Mouse (Mus musculus) myocyte (in vitro differentiated cells): Measurements from ENCODE around the gene Siglece.

Experiments used
- E2F4 ChIP-seq: IDR thresholded peaks from one replicate; pipeline ENCODE4 v1.6.1; 2011; ENCODE audit warnings: mild to moderate bottlenecking, control low read depth, moderate library complexity; ENCODE audit not compliant: insufficient read depth
- MAX ChIP-seq: IDR thresholded peaks from one replicate; pipeline ENCODE4 v1.6.1; 2011; ENCODE audit warnings: low read depth, mild to moderate bottlenecking, control low read depth
- POLR2A ChIP-seq: IDR thresholded peaks from one replicate; pipeline ENCODE4 v1.6.1; 2011; ENCODE audit warnings: low read depth, mild to moderate bottlenecking, control low read depth, moderate library complexity; ENCODE audit not compliant: insufficient read length

DNA sequence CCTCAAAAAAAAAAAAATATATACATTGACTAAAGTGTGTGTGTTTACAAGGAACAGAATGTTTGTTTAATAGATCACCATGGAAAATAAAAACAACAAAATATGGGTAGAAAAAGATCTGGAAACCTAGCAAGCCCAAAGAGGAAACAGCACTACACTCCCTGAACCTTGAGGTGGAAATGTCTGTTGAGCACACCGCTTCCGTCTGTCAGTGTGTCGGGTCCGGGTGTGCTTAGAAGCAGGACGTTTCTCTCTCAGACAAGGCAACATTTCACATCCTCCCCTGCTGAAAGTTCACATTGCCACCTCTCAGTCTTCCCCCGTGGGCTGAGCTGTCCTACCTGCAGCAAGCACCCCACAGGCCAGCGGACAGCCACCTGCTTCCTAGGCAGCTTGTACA lies 37.0 kb downstream of the Siglece start:
- TF ChIP-seq POLR2A (no peak), MAX (no peak), E2F4 (no peak)
